Mouse (Mus musculus) left cerebral cortex, adult 8-10 months (tissue): ENCODE data around the gene Thsd4. TPM values are rescaled to one million over a fixed set of nuclear protein-coding genes. Genes with fewer than 3 reads are reported as not detected.

Experiments
- DNase-seq, 2 experiments: peaks; one replicate each; pipeline ENCODE4 v3.0.0; 2022; ENCODE audit warnings: low spot score in 2 of 2
- total RNA-seq, 4 experiments: library from RNA; stranded (reverse); gene quantifications; 2 replicates each; pipeline ENCODE4 v1.2.4; 2022

Thsd4 gene
- total RNA-seq, 4 experiments from 2014 or later = 5.3 to 6.3 (median 5.9) TPM

- DNase-seq = peak; percentile 15 to 18
These were observed 64.3 kb downstream of the Thsd4 start for GRCm38 (mm10) chr9:60457359-60458210.

DNA sequence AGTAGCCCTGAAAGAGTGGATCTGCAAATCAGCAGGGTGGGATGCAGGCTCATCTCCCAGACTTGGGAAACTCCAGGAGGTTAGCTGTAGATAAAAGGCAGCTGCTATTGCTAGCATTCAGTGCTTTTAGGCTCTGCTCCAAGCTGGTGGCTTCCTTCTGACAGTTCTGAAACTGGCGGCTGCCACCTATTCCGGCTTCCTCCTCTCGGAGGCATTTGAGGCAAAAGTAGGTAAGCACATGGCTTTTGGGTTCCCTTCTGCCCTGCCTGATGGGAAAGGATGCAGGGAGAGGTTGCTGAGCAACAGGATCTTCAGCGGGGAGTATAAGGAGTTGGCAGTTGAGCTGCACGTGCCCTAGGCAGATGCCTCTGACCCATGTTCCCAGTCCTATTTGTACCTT lies 65.2 kb downstream of the Thsd4 start:
- peak; percentile 15 to 17 for DNase-seq

DNA sequence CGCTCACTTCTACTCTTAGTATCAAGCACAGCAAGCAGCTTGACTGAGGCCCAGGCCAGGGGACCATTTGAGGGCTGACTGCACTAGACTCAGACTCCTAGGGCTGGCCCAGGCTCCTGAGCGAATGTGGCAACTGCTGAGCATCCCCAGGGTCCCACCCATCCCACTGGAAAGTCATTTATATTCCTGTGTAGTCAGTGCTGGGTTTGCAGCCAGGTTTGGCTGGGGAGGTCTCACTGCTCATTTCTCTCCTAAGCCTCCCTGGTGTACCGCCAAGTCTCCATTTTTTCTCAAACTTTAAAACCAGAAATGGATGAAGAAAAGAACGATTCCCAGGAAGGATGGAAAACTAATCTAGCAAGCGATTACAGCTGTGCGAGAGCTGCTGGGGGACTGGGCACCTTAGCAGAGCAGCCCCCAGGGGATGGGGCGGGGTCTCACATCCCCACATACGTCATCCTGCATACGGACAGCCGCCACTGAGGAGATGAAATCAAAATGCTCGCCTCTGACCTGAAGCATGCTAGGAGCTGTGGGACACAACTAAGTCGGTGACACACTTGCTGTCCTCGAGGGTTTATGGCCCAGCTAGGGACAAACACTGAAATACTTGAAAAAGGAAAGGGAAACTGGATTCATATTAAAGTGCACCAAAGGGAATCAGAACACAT lies 67.3 kb downstream of the Thsd4 start:
- DNase-seq = no peak

DNA sequence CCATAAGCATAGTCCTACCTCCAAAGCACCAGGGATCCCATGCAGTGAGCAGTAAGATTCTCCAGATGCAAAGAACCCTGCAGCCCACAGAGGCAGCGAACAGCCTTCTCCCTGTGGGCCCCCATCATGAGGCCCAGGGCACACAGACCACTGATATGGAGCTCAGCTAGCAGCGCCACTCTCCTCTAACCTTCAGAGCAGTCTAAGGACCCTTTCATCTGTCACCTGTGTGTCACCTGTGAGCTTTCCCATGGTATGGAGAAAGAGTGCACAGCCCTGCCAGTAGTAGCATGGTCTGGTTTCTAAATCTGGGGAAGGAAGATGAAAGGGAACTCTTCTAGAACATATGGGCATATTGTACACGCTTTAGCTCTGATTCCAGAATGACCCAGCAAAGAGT lies 72.3 kb downstream of the Thsd4 start:
- DNase-seq = no peak

GRCm38 (mm10) chr9:60445821-60446220 lies 76.0 kb downstream of the Thsd4 start:
- DNase-seq = no peak

DNA sequence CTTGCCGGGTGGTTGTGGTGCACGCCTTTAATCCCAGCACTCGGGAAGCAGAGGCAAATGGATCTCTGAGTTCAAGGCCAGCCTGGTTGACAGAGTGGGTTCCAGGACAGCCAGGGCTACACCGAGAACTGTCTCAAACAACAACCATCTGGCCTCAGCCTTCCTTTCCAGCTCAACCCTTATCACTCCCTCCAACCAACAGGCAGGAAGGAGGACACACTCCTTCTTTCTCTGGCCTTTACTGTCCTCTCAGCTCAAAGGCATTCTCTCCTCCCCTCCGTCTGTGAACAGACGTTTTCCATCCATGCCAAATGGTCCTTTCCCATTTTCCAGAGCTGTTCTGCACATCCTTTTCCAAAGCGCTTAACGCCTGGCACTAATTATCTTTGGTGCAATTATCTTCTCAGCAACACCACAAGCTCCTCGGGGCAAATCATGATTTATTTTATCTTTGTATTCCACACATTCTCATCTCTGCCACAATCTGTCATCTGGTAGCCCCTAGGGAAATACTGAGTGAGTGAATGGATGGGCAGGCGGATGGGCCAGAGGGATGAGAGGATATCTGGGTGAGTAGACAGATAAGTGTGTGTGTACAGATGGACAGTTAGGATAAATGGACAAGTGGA lies 80.5 kb downstream of the Thsd4 start:
- no peak for DNase-seq

GRCm38 (mm10) chr9:60440506-60440905 lies 81.3 kb downstream of the Thsd4 start:
- no peak for DNase-seq

DNA sequence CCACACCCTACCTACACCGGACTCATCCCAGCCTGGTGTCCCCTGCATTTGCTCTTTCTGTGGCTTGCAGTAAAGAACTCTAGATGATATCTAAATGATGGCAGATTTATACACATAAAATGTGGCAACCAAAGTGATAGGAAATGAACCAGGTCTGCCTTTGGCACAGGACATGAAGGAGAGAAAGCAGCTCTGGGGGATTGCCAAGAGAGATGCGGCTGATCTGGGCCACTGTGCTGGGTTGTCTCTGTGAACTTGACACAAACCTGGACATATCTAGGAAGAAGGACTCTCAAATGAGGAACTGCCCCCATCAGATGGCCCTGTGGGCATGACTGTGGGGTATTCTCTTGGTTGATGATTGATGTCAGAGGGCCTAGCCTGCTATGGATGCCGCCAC lies 85.6 kb downstream of the Thsd4 start:
- no peak for DNase-seq

GRCm38 (mm10) chr9:60434093-60434492 lies 87.8 kb downstream of the Thsd4 start:
- no peak for DNase-seq

DNA sequence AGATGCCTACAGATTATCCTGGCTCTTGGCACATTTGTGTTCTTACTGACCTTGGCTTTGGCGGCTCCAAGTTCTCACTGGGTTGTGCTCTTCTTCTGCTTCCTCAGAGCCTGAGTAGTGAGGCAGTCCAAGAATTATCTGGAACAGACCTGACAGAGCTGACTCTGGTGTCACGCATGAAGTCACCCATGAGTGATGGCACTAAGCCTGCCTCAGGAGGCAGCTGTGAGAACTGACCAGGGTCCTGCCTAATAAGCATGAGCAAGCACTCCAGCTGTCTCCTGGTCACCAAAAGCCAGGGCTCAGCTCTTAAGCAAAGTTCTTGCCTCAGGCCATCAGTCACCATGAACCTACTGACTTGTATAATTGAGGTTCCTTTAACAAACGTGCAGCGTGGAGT lies 89.9 kb downstream of the Thsd4 start:
- no peak for DNase-seq

DNA sequence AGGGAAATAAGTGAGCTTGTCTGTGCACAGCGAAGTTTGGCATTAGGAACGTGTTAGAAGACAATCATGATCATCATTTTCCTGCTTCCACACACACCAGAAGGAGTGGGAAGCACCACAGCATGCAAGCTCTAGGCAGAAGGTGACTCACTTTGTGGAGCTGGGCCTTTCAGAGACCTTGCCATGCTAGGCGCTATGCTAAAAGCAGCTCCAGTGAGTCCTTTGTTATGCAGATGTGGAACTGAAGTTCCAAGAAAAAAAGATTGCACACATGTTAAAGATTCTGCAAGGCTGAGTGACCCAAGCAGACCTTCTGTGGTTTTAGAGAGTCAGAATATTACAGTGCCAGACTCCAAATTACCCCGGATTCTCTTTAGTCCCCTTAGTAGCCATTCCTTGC lies 91.8 kb downstream of the Thsd4 start:
- DNase-seq = no peak

GRCm38 (mm10) chr9:60414076-60414755 lies 107.6 kb downstream of the Thsd4 start:
- DNase-seq = no peak

- DNase-seq = no peak
These were observed 110.8 kb downstream of the Thsd4 start for GRCm38 (mm10) chr9:60410872-60411635.

GRCm38 (mm10) chr9:60407374-60407773 lies 114.5 kb downstream of the Thsd4 start:
- DNase-seq = no peak

- DNase-seq = no peak
These were observed 116.1 kb downstream of the Thsd4 start for GRCm38 (mm10) chr9:60405777-60406176.

DNA sequence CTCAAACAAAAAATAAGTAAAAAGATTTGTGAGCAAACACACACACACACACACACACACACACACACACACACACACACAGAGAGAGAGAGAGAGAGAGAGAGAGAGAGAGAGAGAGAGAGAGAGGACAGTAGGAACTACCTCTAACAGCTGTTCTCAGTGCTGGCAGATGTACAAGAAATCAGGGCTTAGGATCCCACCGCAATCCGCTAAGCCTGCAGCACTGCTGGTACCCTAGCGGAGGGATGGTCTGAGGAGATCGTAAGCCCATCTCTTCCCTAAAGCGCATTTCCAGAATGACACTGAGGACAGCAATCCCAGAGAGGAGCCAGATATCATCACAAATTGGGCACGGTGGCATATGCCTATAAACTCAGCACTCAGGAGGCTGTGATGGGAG lies 119.2 kb downstream of the Thsd4 start:
- DNase-seq = no peak

- no peak for DNase-seq
These were observed 121.8 kb downstream of the Thsd4 start for GRCm38 (mm10) chr9:60400001-60400400.

DNA sequence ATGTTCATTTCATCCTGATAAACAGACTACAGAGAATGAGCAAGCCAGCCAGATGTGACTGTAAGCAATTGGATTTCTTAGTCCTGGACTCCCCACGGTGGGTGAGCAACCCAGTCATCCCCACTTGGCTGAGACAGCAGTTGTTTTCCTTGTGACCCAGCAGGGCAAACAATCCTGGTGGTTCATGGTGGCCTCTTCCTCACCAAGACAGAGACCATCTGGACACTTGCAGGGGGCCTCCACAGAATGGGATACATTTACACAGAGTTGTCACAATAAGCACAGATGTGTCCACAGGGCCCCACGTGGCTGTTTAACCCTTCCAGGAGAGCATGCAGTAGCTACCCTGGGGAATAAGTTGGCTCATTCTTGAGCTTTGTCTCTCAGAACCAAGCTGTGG lies 123.8 kb downstream of the Thsd4 start:
- DNase-seq = no peak

DNA sequence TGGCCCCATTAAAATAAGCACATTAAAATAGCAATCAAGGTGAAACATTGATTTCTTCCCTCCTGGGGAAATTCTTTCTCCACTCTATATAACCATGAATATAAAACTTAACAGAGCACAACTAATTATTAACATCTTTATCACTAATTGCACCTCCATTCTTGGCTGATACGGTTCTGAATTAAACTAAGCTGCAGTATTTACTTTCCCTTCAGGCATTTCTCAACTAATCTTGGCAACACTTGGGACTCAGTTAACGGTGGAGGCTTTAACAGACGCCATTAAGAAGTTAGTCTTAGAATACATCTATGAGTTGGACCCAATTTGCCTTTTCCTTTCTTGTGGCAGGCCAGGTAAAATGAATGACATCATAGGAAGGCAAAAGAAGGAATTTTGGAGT lies 125.8 kb downstream of the Thsd4 start:
- no peak for DNase-seq

DNA sequence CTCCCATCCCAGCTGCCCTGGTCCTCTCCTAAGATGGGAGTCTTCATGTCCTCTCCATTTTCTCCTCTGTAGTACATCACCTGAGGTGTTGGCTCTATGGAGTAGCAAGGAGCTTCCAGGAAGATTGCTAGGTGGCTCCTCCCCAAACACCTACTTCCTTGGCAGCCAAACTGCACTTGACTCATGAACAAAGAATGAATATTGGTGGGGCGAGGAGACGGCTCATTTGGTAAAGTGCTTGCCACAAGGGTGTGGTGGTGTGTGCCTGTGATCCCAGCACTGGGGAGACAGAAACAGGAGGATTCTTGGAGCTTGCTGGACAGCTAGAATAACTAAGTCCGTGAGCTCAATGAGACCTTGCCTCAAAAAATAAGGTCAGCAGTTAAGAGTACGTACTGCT lies 128.9 kb downstream of the Thsd4 start:
- no peak for DNase-seq

DNA sequence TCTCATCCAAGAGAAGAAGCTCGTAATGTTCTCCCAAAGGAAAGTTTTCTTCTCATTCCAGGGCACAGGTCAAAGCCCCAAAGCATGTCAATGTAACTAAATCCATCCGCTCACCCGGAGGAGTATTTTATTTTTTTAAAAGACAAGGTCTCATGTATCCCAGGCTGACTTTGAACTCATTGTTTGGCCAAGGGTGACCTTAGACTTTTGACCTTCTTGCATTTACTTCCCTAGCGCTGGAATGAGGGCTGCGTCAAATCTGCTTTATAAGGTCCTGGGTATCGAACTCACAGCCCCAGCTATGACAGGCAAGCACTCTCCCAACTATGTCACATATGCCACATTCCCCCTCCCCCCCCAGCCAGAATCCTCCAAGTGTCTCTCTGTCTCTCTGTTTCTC lies 137.1 kb downstream of the Thsd4 start:
- no peak for DNase-seq
